Mouse (Mus musculus): ENCODE measurements at regions not wholly inside any gene's neighbourhood (a gene's known extent, or its start where the extent isn't known, plus 50 kb on each side); places are given as distances from the start of the nearest gene placed in this dataset.

DNA sequence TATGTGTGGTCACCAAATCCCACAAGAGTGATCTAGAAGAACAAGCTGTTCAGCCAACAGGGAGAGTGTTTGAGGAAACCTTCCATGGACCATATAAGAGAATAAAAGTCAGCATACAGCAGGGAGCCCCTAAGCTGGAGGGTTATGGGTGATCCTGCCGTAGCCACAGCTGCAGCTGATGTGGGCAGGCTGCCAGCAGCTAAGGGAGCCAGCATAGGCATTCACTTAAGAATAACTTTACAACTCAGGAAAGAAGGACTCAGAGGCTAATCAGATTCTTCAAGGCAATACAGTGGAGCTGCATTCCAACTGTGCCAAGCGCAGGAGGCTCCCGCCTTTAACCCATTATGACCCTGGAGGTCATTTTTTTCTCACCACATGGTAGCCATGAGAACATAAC lies 121.6 kb downstream of the Uck2 start:
- DNase-seq = no peak

- DNase-seq = no peak
These were observed 122.6 kb downstream of the Uck2 start for GRCm38 (mm10) chr1:167162495-167162894.

- DNase-seq = peak; percentile 68 to 79
These were observed 125.6 kb downstream of the Uck2 start for GRCm38 (mm10) chr1:167159536-167159935.

GRCm38 (mm10) chr1:167152442-167152841 lies 132.7 kb downstream of the Uck2 start:
- DNase-seq = no peak

DNA sequence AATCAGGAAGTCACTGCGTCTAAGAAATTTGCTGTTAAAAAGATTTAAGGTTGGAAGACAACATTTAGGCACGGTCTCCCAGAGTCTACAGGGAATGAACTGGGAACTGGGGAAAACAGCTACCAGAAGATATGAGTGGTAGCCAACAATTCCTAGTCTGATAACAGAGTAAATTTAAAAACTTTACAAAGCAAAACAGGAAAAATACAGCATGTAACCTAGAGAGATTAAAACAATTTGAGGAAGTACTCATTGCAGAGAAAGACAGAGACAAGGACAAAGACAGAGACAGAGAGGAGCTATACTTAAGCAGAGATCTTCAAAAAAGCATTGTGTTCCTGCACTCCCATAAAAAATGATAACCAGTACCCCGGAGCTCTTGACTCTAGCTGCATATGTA lies 140.8 kb downstream of the Uck2 start:
- DNase-seq = no peak

DNA sequence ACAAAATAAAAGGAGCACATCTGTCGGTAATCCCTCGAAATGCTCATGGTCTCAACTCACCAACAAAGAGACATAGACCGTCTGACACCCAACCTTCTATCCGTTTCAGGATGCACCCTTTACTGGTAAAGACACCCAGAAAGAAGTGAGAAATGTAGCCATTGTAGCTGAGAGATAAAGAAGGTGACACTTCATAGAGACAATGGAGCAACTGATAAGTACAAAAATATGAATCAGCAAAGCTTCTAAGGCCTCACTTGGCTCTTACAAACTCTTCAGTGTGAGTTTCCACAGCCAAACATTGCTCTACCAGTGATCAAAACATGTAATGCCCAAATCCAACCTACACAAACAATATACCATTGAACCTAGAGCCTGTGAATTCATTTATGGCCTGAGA lies 141.3 kb downstream of the Uck2 start:
- DNase-seq = no peak
